Mouse (Mus musculus) regulatory T cell (primary cell): ENCODE results near the gene Tmem229b.

Experiments
- in situ Hi-C: fragments of 300-600 bp; cut with MboI, MseI; formaldehyde crosslinking; loops from one replicate; pipeline ENCODE4 v1.15.1; 2025; ENCODE audit warnings: high pct_unique_total_duplicates

Tmem229b gene

GRCm38 (mm10) chr12:79006478-79007125, 825 bp downstream of the Tmem229b start:
- in situ Hi-C loops, result loop anchor here (5.0 kb wide), 1 partner anchor 94 kb away; no protein-coding TSS in a partner anchor

DNA sequence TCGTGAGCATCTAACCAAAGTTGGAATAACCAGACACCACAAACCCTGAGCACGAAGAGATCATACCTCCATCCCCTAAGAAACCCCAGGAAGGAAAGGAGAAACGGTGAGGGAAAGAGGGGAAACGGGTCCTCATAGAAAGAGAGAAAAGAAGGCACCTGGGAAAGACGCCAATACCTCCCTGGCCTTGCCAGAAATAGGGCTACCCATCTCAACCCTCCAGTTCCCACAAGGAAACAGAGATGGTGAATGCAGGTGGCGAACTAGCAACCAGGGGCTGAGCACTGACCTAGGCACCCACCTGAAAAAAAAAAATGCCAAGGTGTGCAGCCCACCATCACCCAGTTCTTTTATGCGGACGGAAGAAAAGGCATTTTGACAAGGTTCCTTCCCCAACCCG, 1.4 kb downstream of the Tmem229b start:
- in situ Hi-C loops, result loop anchor here (5.0 kb wide), 1 partner anchor 94 kb away; no protein-coding TSS in a partner anchor

DNA sequence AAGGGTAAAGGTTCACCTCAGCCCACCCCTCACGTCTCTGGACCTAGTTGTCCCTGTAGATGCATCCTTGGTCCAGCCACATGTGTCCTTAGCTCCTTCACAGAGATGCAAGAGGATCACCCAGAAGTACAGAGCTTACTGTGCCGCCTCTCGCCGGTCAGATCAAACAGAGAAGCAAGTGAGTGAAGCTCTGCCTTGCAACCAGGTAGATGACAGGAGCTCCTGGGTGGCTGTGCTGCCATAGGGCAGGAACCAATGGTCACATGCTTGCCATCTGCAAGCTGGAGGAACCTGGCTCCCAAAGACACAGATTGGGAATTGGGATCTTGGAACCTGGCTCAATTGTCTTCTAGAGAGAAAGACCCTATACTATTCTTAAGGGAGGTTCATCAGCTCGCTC, 2.0 kb downstream of the Tmem229b start:
- in situ Hi-C loops, result loop anchor here (5.0 kb wide), 1 partner anchor 93 kb away; no protein-coding TSS in a partner anchor

DNA sequence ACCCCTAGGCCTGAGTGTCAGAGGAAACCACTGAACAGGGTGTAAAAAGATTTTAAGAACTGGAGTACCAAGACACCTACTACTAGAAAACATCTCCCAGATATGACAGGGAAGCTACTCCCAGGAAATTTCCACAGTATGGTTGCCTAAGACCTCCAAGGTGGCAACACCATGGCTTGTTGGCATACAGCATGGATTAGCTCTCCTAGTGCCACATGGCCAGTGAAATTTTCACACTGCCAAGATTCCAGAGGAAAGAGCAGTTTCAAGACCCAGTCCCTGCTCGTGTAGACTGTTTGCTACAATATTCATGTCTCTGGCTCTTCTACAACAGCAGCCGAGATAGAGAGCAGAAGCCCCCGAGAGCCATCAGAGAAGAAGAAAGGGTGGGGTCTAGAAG, 4.4 kb downstream of the Tmem229b start:
- in situ Hi-C loops, result no loop called here

DNA sequence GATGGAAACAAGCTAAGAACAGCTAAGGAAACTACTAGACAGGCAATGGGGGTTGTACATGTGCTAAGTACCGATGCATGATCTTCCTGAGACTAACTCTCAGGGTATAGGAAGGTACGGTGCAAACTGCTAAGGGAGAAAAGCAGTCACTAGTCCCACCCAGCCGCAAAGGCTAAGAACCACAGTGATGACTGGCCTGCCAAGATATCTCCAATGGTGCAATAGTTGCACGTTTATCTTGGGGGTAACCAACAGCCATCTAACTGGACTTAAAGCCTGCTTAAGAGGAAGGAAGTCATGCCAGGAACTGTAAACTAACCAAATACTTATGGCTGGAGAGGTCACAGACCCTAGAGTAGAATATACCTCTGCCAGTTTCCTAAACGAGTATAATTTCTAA, 5.0 kb downstream of the Tmem229b start:
- in situ Hi-C loops, result no loop called here

DNA sequence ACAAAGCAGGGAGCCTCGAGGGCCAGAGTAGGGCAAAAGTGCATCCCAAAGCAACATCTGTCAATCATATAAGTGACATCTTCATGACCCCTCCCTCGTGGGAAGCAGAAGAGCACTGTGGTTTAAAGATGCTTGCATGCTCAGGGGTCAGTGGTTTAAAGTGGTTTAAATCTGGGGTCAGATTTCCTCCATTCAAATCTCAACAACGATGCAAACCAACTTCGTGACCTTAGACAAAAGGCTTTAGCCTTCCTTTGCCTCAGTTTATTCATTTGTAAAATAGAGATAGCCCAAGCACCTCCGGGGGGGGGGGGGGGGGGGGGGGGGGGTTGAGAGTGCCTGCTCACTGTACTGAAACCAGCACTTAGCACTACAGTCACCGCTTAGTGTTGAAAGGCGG, 10.7 kb downstream of the Tmem229b start:
- in situ Hi-C loops, result no loop called here

DNA sequence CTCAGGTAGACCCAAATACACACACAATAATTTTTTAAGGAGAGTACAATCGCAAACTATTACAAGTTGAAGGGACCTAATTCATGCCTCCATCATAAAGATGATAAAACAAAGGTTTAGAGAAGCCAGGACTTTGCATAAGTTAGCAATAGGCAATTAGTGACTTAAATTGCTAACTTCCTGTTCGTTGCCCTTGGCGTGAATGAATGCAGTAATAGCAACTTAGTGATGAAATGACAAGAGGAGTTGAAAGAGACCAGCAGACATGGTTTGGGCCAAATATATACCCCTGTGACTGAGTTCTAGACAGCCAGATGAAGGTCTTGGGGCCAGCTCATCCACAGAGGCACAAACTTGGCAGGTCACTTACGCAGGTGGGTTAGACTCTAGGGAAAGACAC, 11.2 kb downstream of the Tmem229b start:
- in situ Hi-C loops, result no loop called here

DNA sequence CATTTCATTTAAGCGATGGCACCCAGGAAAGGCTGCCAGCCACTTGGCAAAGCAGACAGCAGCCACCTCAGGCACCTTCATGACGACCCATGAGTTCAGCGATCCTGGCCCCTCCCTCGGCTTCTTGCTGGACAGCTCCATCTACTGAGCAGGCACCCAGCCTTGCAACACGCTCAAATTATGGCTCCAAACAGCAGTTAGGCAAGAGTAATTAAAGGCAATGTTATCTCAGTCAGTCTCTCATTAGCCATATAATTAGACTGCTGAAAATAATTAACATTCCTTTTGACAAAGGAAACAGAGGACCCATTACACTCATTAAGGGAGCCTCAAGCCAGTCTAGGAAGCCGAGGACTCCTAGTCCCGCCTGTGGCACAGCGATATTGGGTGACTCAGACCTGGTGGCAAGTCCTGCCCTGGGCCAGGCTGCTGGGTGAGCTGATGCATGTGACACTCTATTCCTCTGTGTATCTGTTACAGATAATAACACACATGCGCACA, 19.8 kb downstream of the Tmem229b start:
- in situ Hi-C loops, result no loop called here

GRCm38 (mm10) chr12:78984035-78984432, 23.4 kb downstream of the Tmem229b start:
- in situ Hi-C loops, result no loop called here

- in situ Hi-C loops, result no loop called here
These were observed 24.0 kb downstream of the Tmem229b start for GRCm38 (mm10) chr12:78983296-78984034.

DNA sequence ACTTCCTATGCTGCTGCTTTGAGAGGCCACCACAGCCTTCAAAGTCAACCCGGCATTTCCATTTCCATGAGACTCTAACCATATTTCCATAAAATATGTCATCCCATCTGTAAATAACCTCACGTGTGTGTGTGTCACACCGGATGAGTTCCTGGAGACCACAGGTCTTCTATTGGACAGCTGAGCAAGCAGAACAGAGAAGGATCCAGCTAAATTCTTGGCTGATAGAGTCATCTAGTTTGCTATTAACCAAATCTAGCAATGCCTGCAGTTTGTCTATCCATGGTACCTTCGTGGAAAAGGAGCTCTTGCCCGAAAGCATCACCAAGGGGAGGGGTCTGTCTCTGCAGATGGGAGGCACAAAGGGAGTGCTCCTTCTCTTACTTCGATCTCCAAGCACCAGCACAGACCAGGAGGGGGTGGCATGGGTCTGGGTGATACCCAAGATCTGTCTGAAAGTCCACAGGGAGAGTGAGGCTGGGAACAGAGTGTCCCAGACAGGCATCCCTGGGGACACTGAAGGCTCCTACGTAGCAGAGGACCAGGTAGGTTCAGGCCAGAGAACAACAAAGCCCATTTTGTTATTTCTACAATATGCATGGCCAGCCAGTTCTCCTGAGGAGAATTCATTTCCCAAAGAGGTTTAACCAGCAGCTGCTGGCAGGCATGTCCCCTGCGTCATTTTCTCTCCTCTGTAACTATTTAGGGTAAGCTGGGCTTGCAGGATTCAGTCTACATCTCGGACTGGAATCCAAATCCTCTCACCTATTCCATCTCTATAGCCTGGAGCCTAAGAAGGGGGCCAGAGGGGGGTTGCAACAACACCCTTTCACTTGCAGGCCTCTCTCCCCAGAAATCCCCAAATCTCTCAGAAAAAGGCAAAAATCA, 25.2 kb downstream of the Tmem229b start:
- in situ Hi-C loops, result no loop called here

GRCm38 (mm10) chr12:78981131-78981530, 26.3 kb downstream of the Tmem229b start:
- in situ Hi-C loops, result no loop called here

DNA sequence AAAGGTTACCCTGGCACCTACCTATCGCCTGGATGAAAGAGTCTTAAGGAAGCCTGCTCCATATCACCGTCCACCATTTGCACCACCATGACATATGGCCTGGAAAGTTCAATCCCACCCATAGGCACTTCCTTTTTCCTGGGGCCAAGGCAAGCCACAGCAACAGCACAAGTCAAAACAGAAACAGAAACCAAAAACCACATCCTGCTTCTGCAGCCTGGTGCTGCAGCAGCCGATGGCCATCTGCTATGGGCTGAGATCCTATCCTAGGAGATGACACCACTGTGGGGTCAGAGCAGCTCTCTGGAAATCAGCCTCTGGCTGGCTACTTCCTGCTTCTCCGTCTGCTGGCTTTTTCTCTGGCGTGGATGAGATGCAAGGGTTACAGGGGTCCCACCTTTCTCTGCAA, 26.7 kb downstream of the Tmem229b start:
- in situ Hi-C loops, result no loop called here

DNA sequence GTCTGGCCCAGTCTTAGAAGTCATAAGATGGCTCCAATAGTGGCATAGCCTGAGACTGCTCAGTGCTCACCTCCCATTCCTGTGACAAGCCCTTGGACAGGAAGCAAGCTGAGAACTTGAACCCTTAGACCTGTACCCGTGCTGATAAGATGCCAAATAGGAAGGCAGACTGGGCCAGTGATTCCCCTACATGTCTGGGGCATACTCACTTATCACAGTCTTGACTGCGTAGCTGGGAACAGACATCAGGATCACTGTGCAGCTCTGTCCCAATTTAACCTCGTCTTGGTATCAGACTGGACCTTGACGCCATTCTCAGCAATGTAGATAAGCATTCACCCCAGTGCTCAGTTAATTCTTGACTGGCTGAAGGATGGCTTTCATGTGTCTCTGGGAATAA, 29.9 kb downstream of the Tmem229b start:
- in situ Hi-C loops, result no loop called here

DNA sequence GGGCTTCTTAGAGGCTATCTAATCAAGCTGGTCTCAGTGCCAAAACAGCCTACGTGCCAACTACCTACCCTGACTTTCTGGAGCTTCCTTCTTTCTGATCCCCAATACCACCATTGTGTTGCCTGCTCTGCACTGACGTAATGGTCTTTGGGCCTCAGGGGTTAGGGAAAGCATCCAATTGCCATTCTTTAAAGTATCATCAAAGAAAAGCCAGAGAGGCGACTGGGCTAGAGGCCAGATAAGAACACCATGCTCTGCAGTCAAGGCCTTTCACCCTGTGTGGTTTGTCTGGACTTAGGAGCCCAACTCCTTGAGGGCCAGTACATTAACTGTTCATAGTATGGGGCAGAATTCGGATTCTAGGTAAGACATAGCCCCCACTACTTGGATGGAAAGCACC, 30.3 kb downstream of the Tmem229b start:
- in situ Hi-C loops, result no loop called here

- in situ Hi-C loops, result no loop called here
These were observed 31.6 kb downstream of the Tmem229b start for GRCm38 (mm10) chr12:78975836-78976235.

- in situ Hi-C loops, result loop anchor here (25.0 kb wide), 1 partner anchor 1462 kb away; no protein-coding TSS in a partner anchor
These were observed 32.7 kb downstream of the Tmem229b start for GRCm38 (mm10) chr12:78974767-78975166.

DNA sequence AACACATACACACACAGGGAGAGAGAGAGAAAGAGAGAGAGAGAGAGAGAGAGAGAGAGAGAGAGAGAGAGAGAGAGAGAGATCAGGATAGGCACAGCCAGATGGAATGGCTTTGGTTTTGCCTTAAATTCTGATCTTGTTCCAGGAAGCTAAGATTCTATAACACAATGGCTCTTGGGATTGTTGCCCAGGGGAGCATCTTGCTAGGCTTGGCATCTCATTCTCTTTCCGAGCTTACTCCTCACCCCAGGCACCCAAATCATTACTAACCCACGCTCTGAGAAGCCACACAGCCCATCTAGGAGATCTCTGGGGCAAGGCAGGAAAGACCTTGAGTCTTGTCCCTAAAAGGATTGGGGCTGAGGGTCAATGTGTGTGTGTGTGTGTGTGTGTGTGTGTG, 33.6 kb downstream of the Tmem229b start:
- in situ Hi-C loops, result loop anchor here (25.0 kb wide), 1 partner anchor 1461 kb away; no protein-coding TSS in a partner anchor

- in situ Hi-C loops, result loop anchor here (25.0 kb wide), 1 partner anchor 1459 kb away; no protein-coding TSS in a partner anchor
These were observed 35.8 kb downstream of the Tmem229b start for GRCm38 (mm10) chr12:78971649-78972048.

- in situ Hi-C loops, result loop anchor here (25.0 kb wide), 1 partner anchor 1458 kb away; no protein-coding TSS in a partner anchor
These were observed 36.7 kb downstream of the Tmem229b start for GRCm38 (mm10) chr12:78970725-78971124.

GRCm38 (mm10) chr12:78964496-78964895, 42.9 kb downstream of the Tmem229b start:
- in situ Hi-C loops, result loop anchor here (25.0 kb wide), 1 partner anchor 1452 kb away; no protein-coding TSS in a partner anchor
